Mouse (Mus musculus) CH12.LX (cell line): ENCODE results near the gene Pbx1. TPM values are rescaled to one million over a fixed set of nuclear protein-coding genes. Genes with fewer than 3 reads are reported as not detected.

Source experiments
- DNase-seq: peaks from one replicate; pipeline ENCODE4 v3.0.0-alpha.2; 2013; ENCODE audit errors: extremely low read depth
- H3K27ac ChIP-seq: 2 replicates; pipeline ENCODE4 v1.5.1; 2012; ENCODE audit warnings: low read depth, mild to moderate bottlenecking, control low read depth, moderate library complexity; ENCODE audit not compliant: insufficient read depth
- H3K27me3 ChIP-seq: replicated peaks from 2 replicates; pipeline ENCODE3; 2012; ENCODE audit warnings: inconsistent platforms
- H3K36me3 ChIP-seq, 2 experiments: replicated peaks in 1 of 2; 2 replicates each; pipeline versions ENCODE3 to v1.6.1; 2012; ENCODE audit warnings: inconsistent platforms in 1 of 2, low read length in 1 of 2, mild to moderate bottlenecking in 1 of 2, mixed read lengths in 1 of 2, moderate library complexity in 1 of 2; ENCODE audit not compliant: control insufficient read depth in 1 of 2, insufficient read depth in 1 of 2
- H3K4me1 ChIP-seq, 2 experiments: 2 replicates each; pipeline ENCODE4 v1.6.1; 2012; ENCODE audit warnings: inconsistent platforms in 1 of 2, moderate library complexity in 1 of 2; ENCODE audit not compliant: insufficient read depth in 2 of 2, control insufficient read depth in 1 of 2
- H3K4me2 ChIP-seq: 2 replicates; pipeline ENCODE4 v1.6.1; 2012; ENCODE audit warnings: low read depth, mild to moderate bottlenecking, control low read depth; ENCODE audit not compliant: poor library complexity, insufficient read depth, severe bottlenecking
- H3K4me3 ChIP-seq, 3 experiments: fragments of 150-350 bp in 1 of 3; sonication (generic) in 1 of 3; replicated peaks in 1 of 3; 2 replicates each; pipeline versions ENCODE3 to v1.5.1; 2011 to 2012; ENCODE audit warnings: low read depth in 2 of 3, low read length in 2 of 3, mild to moderate bottlenecking in 2 of 3, moderate library complexity in 2 of 3, control low read depth in 1 of 3, improper control_type of control experiment in 1 of 3, inconsistent platforms in 1 of 3, mixed read lengths in 1 of 3; ENCODE audit not compliant: poor library complexity in 1 of 3
- H3K79me2 ChIP-seq: replicated peaks from 2 replicates; pipeline ENCODE4 v1.6.1; 2012; ENCODE audit warnings: mild to moderate bottlenecking, moderate library complexity; ENCODE audit not compliant: control insufficient read depth, poor library complexity, insufficient read depth, severe bottlenecking; ENCODE audit errors: extremely low read depth
- H3K9ac ChIP-seq: 2 replicates; pipeline ENCODE4 v1.6.1; 2012; ENCODE audit warnings: low read depth, mild to moderate bottlenecking, control low read depth, moderate library complexity; ENCODE audit not compliant: insufficient read depth
- H3K9me3 ChIP-seq: replicated peaks from 2 replicates; pipeline ENCODE3; 2012; ENCODE audit warnings: low read length, inconsistent platforms, mixed read lengths
- CTCF ChIP-seq, 2 experiments: IDR thresholded peaks in 1 of 2; conservative IDR thresholded peaks in 1 of 2; 2 replicates each; pipeline ENCODE4 v1.5.1; 2011 to 2012; ENCODE audit warnings: low read depth in 2 of 2, low read length in 2 of 2, improper control_type of control experiment in 1 of 2, inconsistent platforms in 1 of 2, mild to moderate bottlenecking in 1 of 2, moderate library complexity in 1 of 2
- ELF1 ChIP-seq: IDR thresholded peaks from 2 replicates; pipeline ENCODE4 v1.6.1; 2014; ENCODE audit warnings: low read depth, mild to moderate bottlenecking, inconsistent platforms, low read length, improper control_type of control experiment
- ETS1 ChIP-seq: conservative IDR thresholded peaks from 2 replicates; pipeline ENCODE4 v1.6.1; 2012; ENCODE audit warnings: low read depth, mild to moderate bottlenecking, inconsistent platforms, low read length, improper control_type of control experiment, moderate library complexity
- IRF4 ChIP-seq: IDR thresholded peaks from 2 replicates; pipeline ENCODE4 v1.6.1; 2014; ENCODE audit warnings: low read depth, mild to moderate bottlenecking, inconsistent platforms, low read length, improper control_type of control experiment
- JUND ChIP-seq: conservative IDR thresholded peaks from 2 replicates; pipeline ENCODE4 v1.6.1; 2011; ENCODE audit warnings: low read depth, low read length, improper control_type of control experiment
- KAT2A ChIP-seq: IDR thresholded peaks from 2 replicates; pipeline ENCODE4 v1.6.1; 2012; ENCODE audit warnings: low read length, improper control_type of control experiment, inconsistent platforms; ENCODE audit not compliant: insufficient replicate concordance
- MAFK ChIP-seq: IDR thresholded peaks from 2 replicates; pipeline ENCODE4 v1.6.1; 2011; ENCODE audit warnings: low read length, improper control_type of control experiment; ENCODE audit not compliant: insufficient replicate concordance
- MAX ChIP-seq: IDR thresholded peaks from 2 replicates; pipeline ENCODE4 v1.6.1; 2011; ENCODE audit warnings: low read length, improper control_type of control experiment
- MAZ ChIP-seq: IDR thresholded peaks from 2 replicates; pipeline ENCODE4 v1.6.1; 2012; ENCODE audit warnings: low read depth, mild to moderate bottlenecking, inconsistent platforms, low read length, improper control_type of control experiment, moderate library complexity
- MEF2A ChIP-seq: IDR thresholded peaks from 2 replicates; pipeline ENCODE4 v1.6.1; 2014; ENCODE audit warnings: low read depth, mild to moderate bottlenecking, inconsistent platforms, low read length, improper control_type of control experiment, borderline replicate concordance
- MXI1 ChIP-seq: IDR thresholded peaks from 2 replicates; pipeline ENCODE4 v1.6.1; 2011; ENCODE audit warnings: mild to moderate bottlenecking, low read depth, low read length, improper control_type of control experiment
- MYC ChIP-seq: IDR thresholded peaks from 2 replicates; pipeline ENCODE4 v1.6.1; 2011; ENCODE audit warnings: low read depth, mild to moderate bottlenecking, improper control_type of control experiment, low read length
- NELFE ChIP-seq: IDR thresholded peaks from 2 replicates; pipeline ENCODE4 v1.6.1; 2011; ENCODE audit warnings: low read depth, low read length, improper control_type of control experiment
- RAD21 ChIP-seq: IDR thresholded peaks from 2 replicates; pipeline ENCODE4 v1.6.1; 2011; ENCODE audit warnings: low read depth, mild to moderate bottlenecking, low read length, improper control_type of control experiment, moderate library complexity
- SIN3A ChIP-seq: IDR thresholded peaks from 2 replicates; pipeline ENCODE4 v1.6.1; 2012; ENCODE audit warnings: low read length, improper control_type of control experiment, inconsistent platforms
- TCF12 ChIP-seq: IDR thresholded peaks from 2 replicates; pipeline ENCODE4 v1.6.1; 2014; ENCODE audit warnings: low read depth, mild to moderate bottlenecking, inconsistent platforms, low read length, improper control_type of control experiment
- ZC3H11A ChIP-seq: IDR thresholded peaks from 2 replicates; pipeline ENCODE4 v1.6.1; 2012; ENCODE audit warnings: low read depth, mild to moderate bottlenecking, inconsistent platforms, low read length, improper control_type of control experiment
- ZKSCAN1 ChIP-seq: IDR thresholded peaks from 2 replicates; pipeline ENCODE4 v1.6.1; 2012; ENCODE audit warnings: low read depth, inconsistent platforms, low read length, improper control_type of control experiment, borderline replicate concordance
- ZNF384 ChIP-seq: IDR thresholded peaks from 2 replicates; pipeline ENCODE4 v1.6.1; 2012; ENCODE audit warnings: low read depth, low read length, improper control_type of control experiment, inconsistent platforms
- dilution Hi-C: fragments of 300-500 bp; cut with MboI; formaldehyde crosslinking; loops from 2 replicates; pipeline ENCODE4 v1.14.3; 2020; ENCODE audit warnings: low sequenced_read_pairs; ENCODE audit not compliant: extremely low pct_unique_long_range_greater_than_20kb, extremely low pct_ligation_motif_present
- in situ Hi-C: fragments of 300-500 bp; cut with MboI; formaldehyde crosslinking; loops from 3 replicates; pipeline ENCODE4 v1.14.3; 2019; ENCODE audit warnings: low sequenced_read_pairs, low pct_ligation_motif_present, low pct_unique_long_range_greater_than_20kb, mixed read lengths
- polyA plus RNA-seq: library from polyadenylated mRNA; unstranded; fragments of >175 nt; gene quantifications from 2 replicates; pipeline ENCODE4 v1.2.1, GENCODE M21; 2012; ENCODE audit warnings: low read depth; ENCODE audit not compliant: insufficient read length
- total RNA-seq, 2 experiments: library from RNA; depleted of rRNA; stranded (reverse); fragments of 300-350 nt in 1 of 2; fragments of >200 nt in 1 of 2; gene quantifications; 2 replicates each; pipeline ENCODE4 v1.2.3; 2012 to 2014

Pbx1 gene
- total and polyA plus RNA-seq, 3 experiments, result not detected

DNA sequence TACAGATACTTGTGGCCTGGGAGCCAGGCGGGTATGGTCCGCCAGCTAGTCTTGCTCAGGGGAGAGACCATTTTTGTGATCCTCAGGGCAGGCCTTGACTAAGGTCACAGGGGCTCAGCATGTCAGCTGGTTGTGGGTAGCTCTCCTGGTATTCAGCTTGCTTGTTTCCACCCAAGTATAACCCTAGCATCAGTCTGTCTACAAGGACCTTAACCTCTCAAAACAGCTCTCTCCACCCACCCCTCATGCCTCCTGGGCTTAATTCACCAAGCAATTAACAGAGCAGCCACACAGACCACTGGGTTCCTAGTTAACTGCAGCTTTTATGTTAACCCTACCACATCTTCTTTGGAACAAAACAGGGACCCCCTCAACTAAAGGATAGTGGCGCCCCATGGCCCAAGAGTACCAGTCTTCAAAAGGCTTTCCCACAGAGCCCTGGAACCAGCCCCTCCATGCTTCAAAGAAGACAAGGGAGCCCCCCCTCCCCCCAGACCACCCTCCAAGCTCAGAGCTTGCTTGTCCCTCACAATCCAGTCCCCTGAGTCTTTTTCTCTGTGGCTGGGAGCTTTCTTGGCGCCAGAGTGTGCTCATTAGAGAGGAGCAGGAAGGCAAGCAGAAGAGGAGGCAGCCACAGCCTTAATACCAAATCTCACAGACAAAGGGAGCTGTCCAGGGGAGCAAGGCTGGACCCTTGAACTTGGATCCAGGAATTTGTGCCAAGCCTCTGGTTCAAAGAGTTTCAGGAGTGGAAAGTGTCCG, 48.1 kb downstream of the Pbx1 start:
- in situ Hi-C loops, result no loop called here
- H3K79me2 ChIP-seq, result no peaks in the 10 kb centered on the region

DNA sequence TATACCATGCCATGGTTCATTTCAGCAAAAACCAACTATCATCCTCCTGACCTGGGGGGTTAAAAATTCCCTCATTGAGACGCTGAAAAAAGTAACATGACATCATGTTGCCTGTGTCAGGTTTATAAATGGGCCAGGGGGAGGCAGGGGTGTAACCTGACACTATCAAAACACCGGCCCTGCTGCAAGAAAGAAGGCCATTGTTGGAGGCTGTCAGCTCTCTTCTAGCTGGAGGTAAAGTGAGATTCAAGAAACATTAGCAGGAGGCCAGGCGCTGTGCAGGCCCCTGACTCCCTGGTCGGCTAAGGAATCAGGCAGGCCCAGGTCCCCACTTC, 49.3 kb downstream of the Pbx1 start:
- H3K36me3 ChIP-seq, result no peaks in the 10 kb centered on the region
- in situ Hi-C loops (no loop called here), dilution Hi-C loops (no loop called here)
- no peak overlapping the region for H3K4me2 ChIP-seq
- no peak overlapping the region for H3K27ac ChIP-seq
- no peaks in the 10 kb centered on the region for H3K4me1 ChIP-seq
- no peaks in the 10 kb centered on the region for H3K79me2 ChIP-seq
- H3K9ac ChIP-seq, result no peak overlapping the region
- no peaks in the 10 kb centered on the region for H3K27me3 ChIP-seq
- H3K4me3 ChIP-seq, result no peak overlapping the region
- DNase-seq, result no peak
- peaks cover 79% of the 10 kb centered on the region for H3K9me3 ChIP-seq
- TF ChIP-seq MXI1 (no peak), CTCF (conservative IDR thresholded peaks at IDR 0.05 in 1 of 2, IDR thresholded peaks at IDR 0.05 in 1 of 2; ENCODE audit: low read depth in 2 of 2, low read length in 2 of 2) (no peak), JUND (no peak), MEF2A (no peak), MYC (no peak), ZC3H11A (no peak)

More for the DNA sequence above, 48.1 kb downstream of the Pbx1 start:
- TF ChIP-seq ETS1 (no peak), MYC (no peak), CTCF (conservative IDR thresholded peaks at IDR 0.05 in 1 of 2, IDR thresholded peaks at IDR 0.05 in 1 of 2; ENCODE audit: low read depth in 2 of 2, low read length in 2 of 2) (no peak), NELFE (no peak), SIN3A (no peak), ELF1 (no peak), JUND (no peak), RAD21 (no peak), MAX (no peak), ZNF384 (no peak), IRF4 (no peak), MEF2A (no peak), MAFK (no peak), TCF12 (no peak), ZC3H11A (no peak), ZKSCAN1 (no peak), KAT2A (no peak), MAZ (no peak)
- TF ChIP-seq, all 38 proteins: peak for 0
- no peak for DNase-seq
- Histone ChIP-seq H3K4me1 (no peaks in the 10 kb centered on the region), H3K27ac (no peak overlapping the region), H3K9ac (no peak overlapping the region), H3K9me3 (peaks cover 78% of the 10 kb centered on the region), H3K36me3 (no peaks in the 10 kb centered on the region), H3K4me2 (no peak overlapping the region), H3K27me3 (no peaks in the 10 kb centered on the region), H3K4me3 (no peak overlapping the region)
- dilution Hi-C loops, result no loop called here
